Mouse (Mus musculus) ES-E14 (cell line): ENCODE data around the gene Gm12248. TPM values are rescaled to one million over a fixed set of nuclear protein-coding genes. Genes with fewer than 3 reads are reported as not detected.
"Not testable (repeated sequence)": the region's sequence is repeated elsewhere in the genome, so short reads cannot be mapped to it uniquely, and the experiment has no call there.

Experiments used
- DNase-seq: peaks from one replicate; pipeline ENCODE4 v3.0.0-alpha.2; 2013; ENCODE audit warnings: low read depth, low spot score
- H3K27ac ChIP-seq: 2 replicates; pipeline ENCODE4 v1.5.1; 2012; ENCODE audit warnings: low read depth, mild to moderate bottlenecking, low read length, moderate library complexity, mixed read lengths; ENCODE audit not compliant: poor library complexity, insufficient read depth, severe bottlenecking
- H3K36me3 ChIP-seq: 2 replicates; pipeline ENCODE4 v1.6.1; 2012; ENCODE audit warnings: mild to moderate bottlenecking, low read length, moderate library complexity, mixed read lengths; ENCODE audit not compliant: control insufficient read depth, poor library complexity, insufficient read depth, severe bottlenecking
- H3K4me1 ChIP-seq, 2 experiments: fragments of 150-350 bp in 1 of 2; sonication (generic) in 1 of 2; 2 replicates each; pipeline ENCODE4 v1.6.1; 2012; ENCODE audit warnings: low read length in 2 of 2, mild to moderate bottlenecking in 1 of 2, mixed read lengths in 1 of 2; ENCODE audit not compliant: control insufficient read depth in 2 of 2, insufficient read depth in 2 of 2, poor library complexity in 1 of 2
- H3K4me3 ChIP-seq, 2 experiments: fragments of 150-350 bp in 1 of 2; sonication (generic) in 1 of 2; 2 replicates each; pipeline ENCODE4 v1.5.1; 2012; ENCODE audit warnings: low read length in 2 of 2, low read depth in 1 of 2, mild to moderate bottlenecking in 1 of 2, mixed read lengths in 1 of 2; ENCODE audit not compliant: insufficient read depth in 1 of 2, poor library complexity in 1 of 2, severe bottlenecking in 1 of 2
- H3K9ac ChIP-seq: 2 replicates; pipeline ENCODE4 v1.6.1; 2012; ENCODE audit warnings: low read depth, mild to moderate bottlenecking, low read length, mixed read lengths; ENCODE audit not compliant: poor library complexity, insufficient read depth, severe bottlenecking
- H3K9me3 ChIP-seq: fragments of 150-350 bp; sonication (generic); 2 replicates; pipeline ENCODE4 v1.6.1; 2012; ENCODE audit warnings: low read depth, mild to moderate bottlenecking, low read length; ENCODE audit not compliant: control insufficient read depth, insufficient read depth
- CHD2 ChIP-seq: IDR thresholded peaks from 2 replicates; pipeline ENCODE4 v1.6.1; 2014; ENCODE audit warnings: mild to moderate bottlenecking, low read depth, low read length, inconsistent platforms
- HCFC1 ChIP-seq: IDR thresholded peaks from 2 replicates; pipeline ENCODE4 v1.6.1; 2012; ENCODE audit warnings: low read length, inconsistent platforms, borderline replicate concordance; ENCODE audit not compliant: insufficient read depth
- MAFK ChIP-seq: IDR thresholded peaks from 2 replicates; pipeline ENCODE4 v1.6.1; 2014; ENCODE audit warnings: mild to moderate bottlenecking, low read depth, low read length, inconsistent platforms; ENCODE audit not compliant: insufficient read depth
- ZC3H11A ChIP-seq: IDR thresholded peaks from 2 replicates; pipeline ENCODE4 v1.6.1; 2012; ENCODE audit warnings: low read depth, mild to moderate bottlenecking, inconsistent platforms, low read length, borderline replicate concordance
- ZNF384 ChIP-seq: IDR thresholded peaks from 2 replicates; pipeline ENCODE4 v1.6.1; 2012; ENCODE audit warnings: low read depth, low read length, inconsistent platforms
- in situ Hi-C, 2 experiments: fragments of 600-800 bp; cut with MboI; formaldehyde crosslinking; loops; one replicate each; pipeline ENCODE4 v1.15.1; 2025; ENCODE audit warnings: low sequenced_read_pairs in 2 of 2, inconsistent platforms in 1 of 2; ENCODE audit not compliant: unreplicated experiment in 2 of 2
- total RNA-seq: library from RNA; depleted of rRNA; stranded (reverse); fragments of 300-350 nt; gene quantifications from 2 replicates; pipeline ENCODE4 v1.2.3, GENCODE M21; 2012

Gene Gm12248
- total RNA-seq, 1 experiment, result 0.58 TPM

- H3K9ac ChIP-seq, result no peak overlapping the region
- H3K4me3 ChIP-seq, result no peak overlapping the region
- peak; percentile 73 for TF ChIP-seq ZNF384
- TF ChIP-seq CHD2, result no peak
- no peaks in the 10 kb centered on the region for H3K36me3 ChIP-seq
- peaks cover 0 to 3% of the 10 kb centered on the region in 2 experiments; a peak in 1 of 4 replicates for H3K4me1 ChIP-seq
- peak overlapping the region; percentile 59 for H3K27ac ChIP-seq
- in situ Hi-C loops, result no loop called here
- no peak for DNase-seq
- H3K9me3 ChIP-seq, result no peaks in the 10 kb centered on the region
Observed at GRCm38 (mm10) chr11:58101194-58101720, 8.3 kb upstream of the Gm12248 start.

GRCm38 (mm10) chr11:58100006-58100405 lies 7.1 kb upstream of the Gm12248 start:
- Histone ChIP-seq H3K4me3 (no peak overlapping the region), H3K36me3 (no peaks in the 10 kb centered on the region), H3K27ac (no peak overlapping the region), H3K9me3 (no peaks in the 10 kb centered on the region), H3K9ac (no peak overlapping the region), H3K4me1 (peaks cover 0 to 3% of the 10 kb centered on the region in 2 experiments; a peak in 1 of 4 replicates)
- in situ Hi-C loops, result no loop called here
- no peak for DNase-seq
- TF ChIP-seq ZNF384 (no peak), ZC3H11A (no peak), HCFC1 (no peak), CHD2 (no peak), MAFK (no peak)

- not testable (repeated sequence) for H3K27ac ChIP-seq, H3K9me3 ChIP-seq, H3K9ac ChIP-seq, DNase-seq, H3K36me3 ChIP-seq, H3K4me1 ChIP-seq, H3K4me3 ChIP-seq
- TF ChIP-seq MAFK, result 0 out of 2 replicates have a peak, but pooled peaks have one; percentile 7
- in situ Hi-C loops, result loop anchor here in 1 of 2 experiments (10.0 kb wide), 1 partner anchor 144 kb away; no protein-coding TSS in a partner anchor
Observed at GRCm38 (mm10) chr11:58098366-58098720, 5.4 kb upstream of the Gm12248 start.

GRCm38 (mm10) chr11:58097621-58098365 lies 4.9 kb upstream of the Gm12248 start:
- no peak for DNase-seq
- H3K4me1 ChIP-seq, result peaks cover 0 to 6% of the 10 kb centered on the region in 2 experiments; a peak in 3 of 4 replicates
- H3K36me3 ChIP-seq, result no peaks in the 10 kb centered on the region
- no peak overlapping the region for H3K27ac ChIP-seq
- no peaks in the 10 kb centered on the region for H3K9me3 ChIP-seq
- peak overlapping the region; percentile 6; the same call in 1 of the 2 replicates for H3K9ac ChIP-seq
- in situ Hi-C loops, result loop anchor here in 1 of 2 experiments (10.0 kb wide), 1 partner anchor 143 kb away; no protein-coding TSS in a partner anchor
- H3K4me3 ChIP-seq, result peak overlapping the region; percentile 36 to 62; a peak in 3 of 4 replicates
- TF ChIP-seq CHD2 (no peak), ZNF384 (no peak), MAFK (no peak), ZC3H11A (no peak), HCFC1 (no peak)
